Mouse (Mus musculus): ENCODE results near the gene Abcc2.

DNA sequence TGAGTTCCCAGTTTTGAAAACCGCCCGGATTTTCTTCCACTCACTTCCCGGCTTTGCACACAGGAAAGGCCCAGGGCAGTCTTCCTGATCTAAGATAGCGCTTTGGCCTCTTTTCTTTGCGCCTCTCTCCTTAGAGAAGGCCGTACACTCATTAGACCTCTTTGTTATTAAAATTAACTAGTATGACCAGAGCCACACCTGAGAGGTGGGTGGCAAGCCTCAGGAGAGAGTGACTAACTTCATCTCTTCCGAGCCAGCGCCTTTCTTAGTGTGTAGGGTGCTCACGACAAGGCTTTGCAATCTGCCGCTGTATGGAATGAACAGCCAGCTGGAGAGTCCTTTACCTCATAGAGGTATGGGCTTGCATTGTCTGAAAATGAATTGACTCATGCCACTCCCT is 21.9 kb downstream of the Abcc2 start:
- TF ChIP-seq CTCF (IDR thresholded peaks at IDR 0.05; ENCODE audit: low read depth): no peak
- TF ChIP-seq EP300 (IDR thresholded peaks at IDR 0.05; ENCODE audit: low read depth): no peak

Data from liver, embryonic 14.5 days (tissue).